Mouse (Mus musculus): Measurements from ENCODE around the gene Nuak2. TPM values are rescaled to one million over a fixed set of nuclear protein-coding genes. Genes with fewer than 3 reads are reported as not detected.

Gene Nuak2
- total and polyA plus RNA-seq, 2 experiments from 2014 or later, result 7.7 to 7.9 TPM

DNA sequence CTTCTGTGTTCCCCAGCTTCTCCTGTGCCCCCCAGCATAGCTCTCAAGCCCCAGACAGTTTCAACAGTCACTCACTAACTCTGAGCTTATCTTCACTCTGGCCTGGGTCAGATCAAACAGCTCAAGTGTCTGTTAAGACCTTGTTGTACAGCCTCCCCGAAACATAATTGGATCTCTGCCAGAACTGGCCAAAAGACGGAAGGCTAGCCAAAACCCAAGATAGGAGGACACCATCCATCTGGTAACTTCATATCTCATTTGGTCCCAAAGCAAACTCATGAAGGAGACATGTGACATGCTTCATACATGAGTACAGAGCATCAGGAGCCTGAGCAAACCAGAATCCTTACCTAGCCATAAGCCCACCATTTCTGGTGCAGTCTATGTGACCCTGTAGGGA is 3.9 kb upstream of the Nuak2 start:
- H3K9me3 ChIP-seq (ENCODE audit: low read length), result no peaks in the 10 kb centered on the region
- WGBS, result 39% methylated on average over 2 of the region's 2 CpGs
- H3K27ac ChIP-seq, result no peak overlapping the region
- H3K9ac ChIP-seq (replicated peaks; ENCODE audit: low read length), result no peak overlapping the region
- no peak for TF ChIP-seq CTCF (IDR thresholded peaks at IDR 0.05; ENCODE audit: low read depth)
- H3K27me3 ChIP-seq (ENCODE audit: insufficient read depth, low read length), result peaks cover 3% of the 10 kb centered on the region; the same call in 1 of the 2 replicates
- no peaks in the 10 kb centered on the region; the same call in 1 of the 2 replicates for H3K4me1 ChIP-seq (ENCODE audit: insufficient read depth, low read length)
- ATAC-seq (no peak), DNase-seq (ENCODE audit: low spot score) (no peak)
- no peaks in the 10 kb centered on the region for H3K36me3 ChIP-seq (ENCODE audit: insufficient read depth, low read length)
- no peak overlapping the region for H3K4me3 ChIP-seq (ENCODE audit: low read length)
- no peak overlapping the region for H3K4me2 ChIP-seq (ENCODE audit: low read depth, low read length)

DNA sequence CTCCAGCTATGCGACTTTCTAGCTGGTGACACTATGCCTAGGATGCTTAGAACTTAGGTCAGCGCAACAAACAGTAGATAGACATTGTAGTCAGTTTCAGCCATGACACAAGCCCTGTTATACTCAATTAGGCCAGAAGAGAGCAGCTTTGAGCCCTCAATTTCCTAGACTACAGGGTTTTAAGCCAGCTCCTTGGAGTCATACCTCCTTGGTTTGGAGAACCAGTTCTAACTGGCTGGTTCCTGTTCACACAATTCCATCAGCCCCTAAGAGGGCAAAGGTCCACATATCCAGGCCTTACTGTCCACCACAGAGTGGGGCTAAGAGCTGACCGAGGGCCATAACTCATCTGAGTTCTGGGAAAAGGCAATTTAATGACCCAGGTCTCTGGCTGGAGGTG is 3.2 kb upstream of the Nuak2 start:
- no peaks in the 10 kb centered on the region for H3K36me3 ChIP-seq (ENCODE audit: insufficient read depth, low read length)
- DNase-seq (ENCODE audit: low spot score), result peak; percentile 84
- H3K4me1 ChIP-seq (ENCODE audit: insufficient read depth, low read length), result peaks cover 1% of the 10 kb centered on the region; the same call in 1 of the 2 replicates
- H3K9me3 ChIP-seq (ENCODE audit: low read length), result no peaks in the 10 kb centered on the region
- peak; percentile 82 for TF ChIP-seq CTCF (IDR thresholded peaks at IDR 0.05; ENCODE audit: low read depth)
- ATAC-seq, result peak; percentile 57
- WGBS, result 57% methylated on average over 3 of the region's 3 CpGs
- no peak overlapping the region for H3K9ac ChIP-seq (replicated peaks; ENCODE audit: low read length)
- H3K27me3 ChIP-seq (ENCODE audit: insufficient read depth, low read length), result peaks cover 3% of the 10 kb centered on the region; the same call in 1 of the 2 replicates
- no peak overlapping the region for H3K4me2 ChIP-seq (ENCODE audit: low read depth, low read length)
- no peak overlapping the region for H3K4me3 ChIP-seq (ENCODE audit: low read length)
- no peak overlapping the region for H3K27ac ChIP-seq

DNA sequence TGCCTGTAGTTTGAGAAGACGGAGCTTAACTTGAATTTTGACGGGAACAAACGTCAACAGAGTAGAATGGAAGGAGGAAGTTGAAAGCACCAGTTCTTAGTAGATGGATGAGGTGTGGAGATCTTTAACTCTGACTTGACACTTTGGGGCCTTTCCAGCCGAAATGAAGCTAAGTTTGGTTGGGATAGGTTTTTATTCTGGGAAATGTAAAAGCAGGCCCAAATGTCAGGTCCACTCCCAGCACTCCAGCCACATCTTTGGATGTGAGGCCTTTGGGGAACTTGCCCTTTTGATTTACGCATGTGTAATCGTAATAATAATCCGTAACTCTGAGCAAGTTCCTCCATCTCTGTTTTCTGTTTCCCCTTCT is 684 bp downstream of the Nuak2 start:
- no peaks in the 10 kb centered on the region for H3K27me3 ChIP-seq (ENCODE audit: insufficient read depth, low read length)
- H3K9me3 ChIP-seq (ENCODE audit: low read length), result no peaks in the 10 kb centered on the region
- no peak for TF ChIP-seq CTCF (IDR thresholded peaks at IDR 0.05; ENCODE audit: low read depth)
- H3K4me2 ChIP-seq (ENCODE audit: low read depth, low read length), result peak overlapping the region; percentile 98
- H3K4me3 ChIP-seq (ENCODE audit: low read length), result peak overlapping the region; percentile 64
- H3K4me1 ChIP-seq (ENCODE audit: insufficient read depth, low read length), result peaks cover 20% of the 10 kb centered on the region
- H3K27ac ChIP-seq, result no peak overlapping the region
- WGBS, result 15% methylated on average over 7 of the region's 7 CpGs
- H3K9ac ChIP-seq (replicated peaks; ENCODE audit: low read length), result peak overlapping the region; percentile 70; the same call in 1 of the 2 replicates
- no peaks in the 10 kb centered on the region for H3K36me3 ChIP-seq (ENCODE audit: insufficient read depth, low read length)
- DNase-seq (ENCODE audit: low spot score), result no peak
- ATAC-seq, result no peak

DNA sequence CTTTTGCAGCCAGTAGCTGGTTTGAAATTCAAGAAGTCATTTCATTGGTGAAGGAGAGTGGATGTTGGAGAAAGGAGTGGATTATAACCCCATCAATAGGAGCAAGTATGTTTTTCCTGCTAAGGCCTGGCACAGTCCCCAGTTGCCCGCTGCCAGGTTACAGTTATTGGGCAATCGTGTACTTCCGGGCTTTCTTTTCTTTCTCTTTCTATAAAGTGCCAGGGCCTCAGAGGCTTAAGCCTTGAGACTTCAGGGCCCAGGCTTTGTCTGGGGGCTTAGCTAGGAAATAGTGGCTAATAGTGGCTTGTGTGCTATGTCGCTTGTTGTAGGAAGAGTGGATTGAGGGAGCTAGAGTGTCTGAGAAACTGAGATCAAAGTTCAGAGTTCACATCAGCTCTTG is 1.5 kb downstream of the Nuak2 start:
- H3K9ac ChIP-seq (replicated peaks; ENCODE audit: low read length), result peak overlapping the region; percentile 35; the same call in 1 of the 2 replicates

DNA sequence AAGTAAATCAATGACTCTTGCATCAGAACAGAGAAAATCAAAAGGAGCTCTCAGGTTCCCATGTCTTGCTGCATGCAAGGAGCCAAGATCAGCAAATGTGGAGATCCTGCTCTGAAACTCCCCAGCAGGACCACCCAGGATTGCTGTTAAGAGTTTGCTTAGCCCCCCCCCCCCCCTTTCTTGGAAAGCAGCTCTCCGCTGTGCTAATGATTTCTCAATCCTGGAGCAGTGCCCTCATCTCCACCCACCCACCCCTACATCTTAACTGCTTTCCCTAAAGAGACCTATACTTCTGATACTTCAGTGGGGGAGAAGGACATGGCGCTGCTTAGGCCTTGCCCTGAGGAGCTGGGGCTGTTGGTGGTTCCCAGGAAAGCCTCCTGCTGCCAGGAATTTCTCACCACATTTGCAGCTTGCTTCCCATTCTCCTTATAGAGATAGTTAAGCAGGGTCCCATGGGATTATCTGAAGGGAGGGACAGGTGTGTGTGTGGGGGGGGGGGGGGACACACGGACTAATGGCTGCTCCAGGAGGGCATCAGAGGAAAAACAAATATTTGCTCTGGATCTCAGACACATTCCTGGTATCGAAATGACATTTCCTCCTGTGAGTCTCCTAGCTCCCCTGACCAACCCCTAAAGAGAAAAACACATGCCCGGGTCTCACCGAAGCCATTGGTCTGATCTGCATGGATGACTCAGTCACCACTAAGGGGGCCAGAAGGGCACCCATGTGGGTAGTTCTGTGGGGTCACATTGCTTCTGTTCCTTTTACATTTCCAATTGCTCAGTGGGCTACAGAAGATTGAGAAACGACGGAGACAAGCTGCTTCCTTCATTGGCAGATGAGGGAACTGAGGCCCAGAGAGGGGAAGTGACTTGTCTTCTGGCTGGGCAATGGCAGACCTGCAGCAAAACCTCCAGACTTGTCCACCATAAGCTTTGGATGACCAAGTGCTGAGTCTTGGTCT is 2.3 kb downstream of the Nuak2 start:
- no peak for TF ChIP-seq CTCF (IDR thresholded peaks at IDR 0.05; ENCODE audit: low read depth)
- no peaks in the 10 kb centered on the region for H3K27me3 ChIP-seq (ENCODE audit: insufficient read depth, low read length)
- ATAC-seq (no peak), DNase-seq (ENCODE audit: low spot score) (no peak)
- peak overlapping the region; percentile 98 for H3K4me2 ChIP-seq (ENCODE audit: low read depth, low read length)
- H3K4me1 ChIP-seq (ENCODE audit: insufficient read depth, low read length), result peaks cover 30% of the 10 kb centered on the region
- H3K4me3 ChIP-seq (ENCODE audit: low read length), result no peak overlapping the region
- H3K9me3 ChIP-seq (ENCODE audit: low read length), result no peaks in the 10 kb centered on the region
- WGBS, result 33% methylated on average over 7 of the region's 8 CpGs
- H3K27ac ChIP-seq, result peak overlapping the region; percentile 57; the same call in 1 of the 2 replicates
- H3K36me3 ChIP-seq (ENCODE audit: insufficient read depth, low read length), result no peaks in the 10 kb centered on the region
- H3K9ac ChIP-seq (replicated peaks; ENCODE audit: low read length), result peak overlapping the region; percentile 35; the same call in 1 of the 2 replicates

More for the DNA sequence above, 1.5 kb downstream of the Nuak2 start:
- 30% methylated on average over 4 of the region's 4 CpGs for WGBS
- DNase-seq (ENCODE audit: low spot score) (peak; percentile 46), ATAC-seq (no peak)
- Histone ChIP-seq H3K27ac (no peak overlapping the region; the same call in 1 of the 2 replicates), H3K4me2 (ENCODE audit: low read depth, low read length) (peak overlapping the region; percentile 98), H3K27me3 (ENCODE audit: insufficient read depth, low read length) (no peaks in the 10 kb centered on the region), H3K4me3 (ENCODE audit: low read length) (peak overlapping the region; percentile 64; the same call in 1 of the 2 replicates), H3K4me1 (ENCODE audit: insufficient read depth, low read length) (peaks cover 25% of the 10 kb centered on the region), H3K9me3 (ENCODE audit: low read length) (no peaks in the 10 kb centered on the region), H3K36me3 (ENCODE audit: insufficient read depth, low read length) (no peaks in the 10 kb centered on the region)
- no peak for TF ChIP-seq CTCF (IDR thresholded peaks at IDR 0.05; ENCODE audit: low read depth)

DNA sequence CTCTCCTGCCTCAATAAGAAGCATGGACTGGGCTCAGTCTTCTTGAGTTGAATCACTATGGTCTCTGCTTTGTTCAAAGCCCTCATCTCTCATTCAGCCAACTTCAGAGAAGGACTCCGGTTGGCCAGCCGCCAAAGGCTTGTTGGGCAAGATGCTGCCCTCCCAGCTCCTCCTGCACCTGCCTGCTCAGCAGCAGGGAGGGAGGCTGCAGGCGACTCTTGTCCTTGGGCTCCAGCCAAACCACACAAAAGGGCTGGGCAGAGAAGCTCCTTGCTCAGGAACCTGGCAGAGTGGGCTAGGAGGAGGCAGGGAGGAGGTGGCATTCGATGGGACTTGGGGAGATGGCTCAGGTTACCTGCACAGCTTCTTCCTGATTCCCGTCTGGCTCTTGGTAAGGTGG is 3.3 kb downstream of the Nuak2 start:
- H3K4me3 ChIP-seq (ENCODE audit: low read length), result no peak overlapping the region
- H3K9me3 ChIP-seq (ENCODE audit: low read length), result no peaks in the 10 kb centered on the region
- H3K27ac ChIP-seq, result peak overlapping the region; percentile 57
- H3K9ac ChIP-seq (replicated peaks; ENCODE audit: low read length), result no peak overlapping the region
- peak overlapping the region; percentile 2; the same call in 1 of the 2 replicates for H3K4me2 ChIP-seq (ENCODE audit: low read depth, low read length)
- DNase-seq (ENCODE audit: low spot score), result peak; percentile 85
- ATAC-seq, result no peak
- no peaks in the 10 kb centered on the region for H3K36me3 ChIP-seq (ENCODE audit: insufficient read depth, low read length)
- no peaks in the 10 kb centered on the region for H3K27me3 ChIP-seq (ENCODE audit: insufficient read depth, low read length)
- H3K4me1 ChIP-seq (ENCODE audit: insufficient read depth, low read length), result peaks cover 30% of the 10 kb centered on the region
- WGBS, result 14% methylated on average over 5 of the region's 5 CpGs
- TF ChIP-seq CTCF (IDR thresholded peaks at IDR 0.05; ENCODE audit: low read depth), result no peak

Measured in hindbrain, postnatal 0 days (tissue).